Mouse (Mus musculus): ENCODE measurements around the gene Erbb3.

DNA sequence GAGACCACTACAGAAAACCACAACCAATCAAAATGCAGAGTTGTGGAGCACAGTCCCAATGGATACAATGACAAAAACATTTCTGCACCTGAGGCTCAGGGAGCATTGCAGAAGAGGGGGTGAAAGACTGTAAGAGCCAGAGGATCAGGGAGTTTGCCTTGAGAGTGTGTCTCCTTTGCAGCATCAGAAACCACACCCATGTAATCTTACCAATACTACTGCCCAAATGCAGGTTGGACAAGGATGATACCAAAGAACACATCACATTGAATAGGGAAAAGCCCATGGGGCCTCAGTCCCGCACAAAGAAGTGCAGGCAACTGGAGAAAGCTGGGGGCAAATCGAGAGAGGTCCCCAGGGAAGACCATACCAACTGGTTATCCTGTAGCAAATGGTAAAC is 40.3 kb upstream of the Erbb3 start:
- TF ChIP-seq CTCF (conservative IDR thresholded peaks at IDR 0.05; ENCODE audit: insufficient read depth, insufficient read length, low read depth, low read length) (no peak), POLR2A (IDR thresholded peaks at IDR 0.05; ENCODE audit: low read depth, low read length) (no peak)
